Comparison of ENCODE assay signal across 17 mouse cellular contexts in genomic region chr15:85892498-85893118, GRCm38 (mm10). TPM values are rescaled to one million over a fixed set of nuclear protein-coding genes. Genes with fewer than 3 reads are reported as not detected.
DNase-seq lines count a peak whose midpoint lies in the region; ATAC-seq lines count a peak whose summit lies in the region.
"Had no signal": no experiment of that assay in that cellular context is flagged by ENCODE, and none has a peak within 500 bp of the region (broad histone marks: within the 10 kb centered on the region; RNA-seq: fewer than 3 reads in every experiment).

No protein-coding gene starts in this region.

- no peak overlapping the region for H3K4me2 ChIP-seq in forebrain, embryonic 15.5 days (replicated peaks)
- no peak overlapping the region; the same call in 1 of the 2 replicates for H3K4me2 ChIP-seq in forebrain, embryonic 16.5 days (ENCODE audit: low read length)
- no peak overlapping the region for H3K4me2 ChIP-seq in hindbrain, embryonic 14.5 days (replicated peaks)
- H3K4me2 ChIP-seq in midbrain, embryonic 16.5 days (ENCODE audit: low read length) = no peak overlapping the region
- H3K4me2 ChIP-seq: liver, embryonic 13.5 days; lung, embryonic 15.5 days had no signal

- H3K9me3 ChIP-seq in forebrain, embryonic 15.5 days = no peaks in the 10 kb centered on the region
- H3K9me3 ChIP-seq in forebrain, embryonic 10.5 days = no peaks in the 10 kb centered on the region
- no peaks in the 10 kb centered on the region for H3K9me3 ChIP-seq in forebrain, embryonic 16.5 days (ENCODE audit: control insufficient read depth, low read length)
- H3K9me3 ChIP-seq in hindbrain, embryonic 14.5 days (ENCODE audit: control insufficient read depth, low read length) = no peaks in the 10 kb centered on the region
- no peaks in the 10 kb centered on the region for H3K9me3 ChIP-seq in midbrain, embryonic 16.5 days (replicated peaks; ENCODE audit: control insufficient read depth, low read length, poor library complexity, severe bottlenecking)
- H3K9me3 ChIP-seq: liver, embryonic 13.5 days; lung, embryonic 15.5 days had no signal

- no peak for DNase-seq in forebrain, embryonic 10.5 days (ENCODE audit: extremely low spot score, low spot score)
- DNase-seq in hindbrain, embryonic 14.5 days (ENCODE audit: low spot score) = peak; percentile 37
- no peak for DNase-seq in ovary, adult 18-20 months (ENCODE audit: low spot score)
- no peak for DNase-seq in liver
- DNase-seq in lung, postnatal 14 days = no peak
- DNase-seq: adrenal gland, postnatal 25 days; gastrocnemius, postnatal 36 days; heart, postnatal 14 days; liver, embryonic 13.5 days had no signal

- no peak overlapping the region for H3K9ac ChIP-seq in forebrain, embryonic 15.5 days (replicated peaks)
- no peak overlapping the region for H3K9ac ChIP-seq in forebrain, embryonic 16.5 days (replicated peaks; ENCODE audit: low read depth, low read length)
- no peak overlapping the region for H3K9ac ChIP-seq in hindbrain, embryonic 14.5 days
- no peak overlapping the region for H3K9ac ChIP-seq in midbrain, embryonic 16.5 days (ENCODE audit: low read depth, low read length)
- H3K9ac ChIP-seq: liver, embryonic 13.5 days; lung, embryonic 15.5 days had no signal

- peaks cover 47% of the 10 kb centered on the region for H3K36me3 ChIP-seq in forebrain, embryonic 15.5 days
- H3K36me3 ChIP-seq in forebrain, embryonic 10.5 days (replicated peaks) = peaks cover 86% of the 10 kb centered on the region
- H3K36me3 ChIP-seq in forebrain, embryonic 16.5 days (ENCODE audit: control insufficient read depth, insufficient read depth) = peaks cover 16% of the 10 kb centered on the region
- H3K36me3 ChIP-seq in hindbrain, embryonic 14.5 days (replicated peaks; ENCODE audit: control insufficient read depth, insufficient read depth) = peaks cover 78% of the 10 kb centered on the region
- H3K36me3 ChIP-seq in midbrain, embryonic 16.5 days (ENCODE audit: control insufficient read depth, insufficient read depth, low read length) = peaks cover 36% of the 10 kb centered on the region

- H3K4me1 ChIP-seq in forebrain, embryonic 15.5 days = peaks cover 19% of the 10 kb centered on the region
- no peaks in the 10 kb centered on the region for H3K4me1 ChIP-seq in forebrain, embryonic 10.5 days
- peaks cover 15% of the 10 kb centered on the region for H3K4me1 ChIP-seq in forebrain, embryonic 16.5 days (replicated peaks; ENCODE audit: control insufficient read depth, insufficient read depth, low read length)
- no peaks in the 10 kb centered on the region for H3K4me1 ChIP-seq in hindbrain, embryonic 14.5 days (replicated peaks; ENCODE audit: control insufficient read depth, insufficient read depth, low read length)
- H3K4me1 ChIP-seq in midbrain, embryonic 16.5 days (ENCODE audit: control insufficient read depth, insufficient read depth, low read length) = no peaks in the 10 kb centered on the region
- H3K4me1 ChIP-seq: lung, embryonic 15.5 days had no signal

- no peak overlapping the region for H3K4me3 ChIP-seq in forebrain, embryonic 15.5 days
- H3K4me3 ChIP-seq in forebrain, embryonic 10.5 days = no peak overlapping the region
- no peak overlapping the region for H3K4me3 ChIP-seq in forebrain, embryonic 16.5 days (replicated peaks; ENCODE audit: low read length)
- no peak overlapping the region for H3K4me3 ChIP-seq in hindbrain, embryonic 14.5 days (replicated peaks; ENCODE audit: low read length)
- H3K4me3 ChIP-seq in midbrain, embryonic 16.5 days (ENCODE audit: low read depth, low read length) = no peak overlapping the region
- H3K4me3 ChIP-seq: liver, embryonic 13.5 days; lung, embryonic 15.5 days had no signal

- ATAC-seq in forebrain, embryonic 15.5 days (replicated peaks) = peak; percentile 30; the same call in 1 of the 2 replicates
- peak; percentile 45 for ATAC-seq in forebrain, embryonic 16.5 days
- peak; percentile 84 for ATAC-seq in hindbrain, embryonic 14.5 days (ENCODE audit: low FRiP score)
- ATAC-seq in midbrain, embryonic 16.5 days = peak; percentile 78
- ATAC-seq: activated CD4-positive, CD25-positive, alpha-beta regulatory T cell, adult 4 months; intestine, postnatal 0 days; Patski had no signal

- WGBS in forebrain, embryonic 15.5 days = 55% methylated on average over 13 of the region's 13 CpGs
- WGBS in forebrain, embryonic 10.5 days = 86% methylated on average over 13 of the region's 13 CpGs
- WGBS in forebrain, embryonic 16.5 days = 50% methylated on average over 13 of the region's 13 CpGs
- WGBS in hindbrain, embryonic 14.5 days = 34% methylated on average over 13 of the region's 13 CpGs
- WGBS in midbrain, embryonic 16.5 days = 43% methylated on average over 13 of the region's 13 CpGs

- H3K27me3 ChIP-seq in forebrain, embryonic 15.5 days = no peaks in the 10 kb centered on the region
- H3K27me3 ChIP-seq in forebrain, embryonic 10.5 days (ENCODE audit: poor library complexity, severe bottlenecking) = no peaks in the 10 kb centered on the region
- H3K27me3 ChIP-seq in forebrain, embryonic 16.5 days (replicated peaks; ENCODE audit: control insufficient read depth, insufficient read depth, low read length) = no peaks in the 10 kb centered on the region
- no peaks in the 10 kb centered on the region for H3K27me3 ChIP-seq in hindbrain, embryonic 14.5 days (ENCODE audit: control insufficient read depth, insufficient read depth, low read length)
- no peaks in the 10 kb centered on the region for H3K27me3 ChIP-seq in midbrain, embryonic 16.5 days (ENCODE audit: control insufficient read depth, insufficient read depth, low read depth, low read length)
- H3K27me3 ChIP-seq: liver, embryonic 13.5 days; lung, embryonic 15.5 days; Patski had no signal

- H3K27ac ChIP-seq in forebrain, embryonic 15.5 days (replicated peaks) = peak overlapping the region; percentile 67
- no peak overlapping the region for H3K27ac ChIP-seq in forebrain, embryonic 10.5 days
- H3K27ac ChIP-seq in forebrain, embryonic 16.5 days (ENCODE audit: low read length) = peak overlapping the region; percentile 31
- H3K27ac ChIP-seq in hindbrain, embryonic 14.5 days = peak overlapping the region; percentile 65
- H3K27ac ChIP-seq in midbrain, embryonic 16.5 days (ENCODE audit: low read length) = peak overlapping the region; percentile 58
- H3K27ac ChIP-seq: liver, embryonic 13.5 days; lung, embryonic 15.5 days; stomach, postnatal 0 days had no signal

RNA-seq across cellular contexts. Expression of gene Trmu, which starts 13.5 kb away (rescaled TPM):
- 51.6 and 54.0 TPM in 2 replicates for polyA plus RNA-seq in forebrain, embryonic 15.5 days (2015; fragmentation: Nextera tagmentation; extraction: Ambion mirVana)
- 39.6 and 39.7 TPM in 2 replicates for polyA plus RNA-seq in forebrain, embryonic 10.5 days (2016; fragmentation: Nextera tagmentation; extraction: Ambion mirVana)
- polyA plus RNA-seq in forebrain, embryonic 16.5 days (2015; fragmentation: Nextera tagmentation; extraction: Ambion mirVana) = 51.2 and 59.1 TPM in 2 replicates
- polyA plus RNA-seq in hindbrain, embryonic 14.5 days (2014; fragmentation: Nextera tagmentation; extraction: Ambion mirVana) = 30.7 and 30.9 TPM in 2 replicates
- 58.5 and 59.5 TPM in 2 replicates for polyA plus RNA-seq in midbrain, embryonic 16.5 days (2015; fragmentation: Nextera tagmentation; extraction: Ambion mirVana)

RNA-seq across cellular contexts. Expression of gene Gtse1, which starts 33.1 kb away (rescaled TPM):
- 14.6 and 15.7 TPM in 2 replicates for polyA plus RNA-seq in forebrain, embryonic 15.5 days (2015; fragmentation: Nextera tagmentation; extraction: Ambion mirVana)
- polyA plus RNA-seq in forebrain, embryonic 10.5 days (2016; fragmentation: Nextera tagmentation; extraction: Ambion mirVana) = 62.7 and 63.1 TPM in 2 replicates
- polyA plus RNA-seq in forebrain, embryonic 16.5 days (2015; fragmentation: Nextera tagmentation; extraction: Ambion mirVana) = 12.7 and 15.4 TPM in 2 replicates
- polyA plus RNA-seq in hindbrain, embryonic 14.5 days (2014; fragmentation: Nextera tagmentation; extraction: Ambion mirVana) = 4.8 and 5.7 TPM in 2 replicates
- polyA plus RNA-seq in midbrain, embryonic 16.5 days (2015; fragmentation: Nextera tagmentation; extraction: Ambion mirVana) = 3.4 and 4.2 TPM in 2 replicates

Comparison
In these comparisons a context has a peak if more than half of its experiments do, and no peak if none do; other contexts are left out.
1. ATAC-seq: peak in every context shown above with its lines; median percentile 84 in hindbrain, embryonic 14.5 days; 78 in midbrain, embryonic 16.5 days; 45 in forebrain, embryonic 16.5 days; 30 in forebrain, embryonic 15.5 days.